Mouse (Mus musculus) neural tube, embryonic 15.5 days (tissue): ENCODE measurements around the gene F11. TPM values are rescaled to one million over a fixed set of nuclear protein-coding genes. Genes with fewer than 3 reads are reported as not detected.

Source experiments
- ATAC-seq: fragments of 200-750 bp; cut with Nextera tagmentation; 2 replicates; pipeline ENCODE4 v1.8.0; 2017; ENCODE audit warnings: mild to moderate bottlenecking, moderate TSS enrichment, moderate library complexity; ENCODE audit not compliant: low FRiP score
- H3K27ac ChIP-seq: fragments of 300-500 bp; sonication (generic); replicated peaks from 2 replicates; pipeline ENCODE4 v1.5.1; 2015; ENCODE audit warnings: mild to moderate bottlenecking, inconsistent platforms
- H3K27me3 ChIP-seq: fragments of 300-500 bp; sonication (generic); replicated peaks from 2 replicates; pipeline ENCODE4 v1.6.1; 2015; ENCODE audit warnings: inconsistent platforms
- H3K36me3 ChIP-seq: fragments of 300-500 bp; sonication (generic); 2 replicates; pipeline ENCODE4 v1.6.1; 2015; ENCODE audit warnings: inconsistent platforms
- H3K4me1 ChIP-seq: fragments of 300-500 bp; sonication (generic); 2 replicates; pipeline ENCODE4 v1.6.1; 2015; ENCODE audit warnings: inconsistent platforms
- H3K4me2 ChIP-seq: fragments of 300-500 bp; sonication (generic); 2 replicates; pipeline ENCODE4 v1.6.1; 2015; ENCODE audit warnings: inconsistent platforms, mild to moderate bottlenecking, moderate library complexity
- H3K4me3 ChIP-seq: fragments of 300-500 bp; sonication (generic); replicated peaks from 2 replicates; pipeline ENCODE4 v1.5.1; 2015; ENCODE audit warnings: mild to moderate bottlenecking, inconsistent platforms
- H3K9ac ChIP-seq: fragments of 300-500 bp; sonication (generic); replicated peaks from 2 replicates; pipeline ENCODE4 v1.6.1; 2015; ENCODE audit warnings: mild to moderate bottlenecking, inconsistent platforms
- H3K9me3 ChIP-seq: fragments of 300-500 bp; sonication (generic); replicated peaks from 2 replicates; pipeline ENCODE4 v1.6.1; 2016; ENCODE audit warnings: inconsistent platforms
- WGBS: fragments of 180-500 bp; shearing (Covaris S2); methylation state at CpG from one replicate; pipeline ENCODE4 v1.1.7; 2015; ENCODE audit warnings: mixed read lengths; 5-methylcytosine and 5-hydroxymethylcytosine counted together
- polyA plus RNA-seq: library from polyadenylated mRNA; unstranded; fragments of >200 nt; fragmentation: Nextera tagmentation; extraction: Ambion mirVana; gene quantifications from 2 replicates; pipeline ENCODE4 v1.2.1, GENCODE M21; 2015

The F11 gene
- polyA plus RNA-seq, 1 experiment from 2014 or later, result not detected

DNA sequence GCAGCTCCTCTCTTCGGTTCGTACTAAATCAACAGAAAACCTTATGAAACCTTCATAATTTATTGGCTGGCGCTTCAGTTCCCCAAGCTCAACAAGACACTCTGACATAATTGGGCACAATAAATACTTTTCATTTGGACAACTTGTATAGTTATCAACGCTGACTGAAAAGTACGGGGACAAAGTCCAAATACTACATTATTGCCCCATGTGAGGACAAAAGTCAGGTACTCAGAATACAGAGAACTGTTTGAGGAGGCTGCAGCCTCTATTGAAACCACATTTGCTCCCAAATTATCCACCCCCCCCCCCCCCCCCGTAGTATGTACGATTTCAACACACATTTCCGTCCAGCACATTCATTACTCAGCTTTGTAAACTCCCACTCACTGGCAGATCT is 22.5 kb downstream of the F11 start:
- no peak overlapping the region for H3K4me2 ChIP-seq
- no peak for ATAC-seq
- H3K9ac ChIP-seq, result no peak overlapping the region
- H3K4me1 ChIP-seq, result peaks cover 10% of the 10 kb centered on the region
- whole genome bisulfite sequencing, result 90% methylated on average over 8 of the region's 8 CpGs
- H3K27ac ChIP-seq, result no peak overlapping the region
- no peaks in the 10 kb centered on the region for H3K27me3 ChIP-seq
- H3K4me3 ChIP-seq, result no peak overlapping the region
- H3K36me3 ChIP-seq, result no peaks in the 10 kb centered on the region
- H3K9me3 ChIP-seq, result no peaks in the 10 kb centered on the region

- Histone ChIP-seq H3K4me2 (no peak overlapping the region), H3K36me3 (no peaks in the 10 kb centered on the region), H3K4me3 (no peak overlapping the region), H3K4me1 (peaks cover 10% of the 10 kb centered on the region), H3K9me3 (no peaks in the 10 kb centered on the region), H3K27me3 (no peaks in the 10 kb centered on the region), H3K27ac (no peak overlapping the region), H3K9ac (no peak overlapping the region)
- 0 out of 2 replicates have a peak, but pooled peaks have one; percentile 23 for ATAC-seq
- WGBS, result 33% methylated on average over 3 of the region's 3 CpGs
Measured at GRCm38 (mm10) chr8:45238282-45238681, 23.5 kb downstream of the F11 start.

- 10% methylated on average over 14 of the region's 14 CpGs for WGBS
- no peak overlapping the region; the same call in 1 of the 2 replicates for H3K4me3 ChIP-seq
- H3K27ac ChIP-seq, result 0 out of 2 replicates have a peak overlapping the region, but pooled peaks have one; percentile 20
- no peaks in the 10 kb centered on the region for H3K36me3 ChIP-seq
- H3K27me3 ChIP-seq, result no peaks in the 10 kb centered on the region
- ATAC-seq, result peak; percentile 88
- H3K4me2 ChIP-seq, result peak overlapping the region; percentile 55
- no peaks in the 10 kb centered on the region for H3K9me3 ChIP-seq
- no peak overlapping the region; the same call in 1 of the 2 replicates for H3K9ac ChIP-seq
- peaks cover 10% of the 10 kb centered on the region for H3K4me1 ChIP-seq
Measured at GRCm38 (mm10) chr8:45236164-45236912, 25.5 kb downstream of the F11 start.

DNA sequence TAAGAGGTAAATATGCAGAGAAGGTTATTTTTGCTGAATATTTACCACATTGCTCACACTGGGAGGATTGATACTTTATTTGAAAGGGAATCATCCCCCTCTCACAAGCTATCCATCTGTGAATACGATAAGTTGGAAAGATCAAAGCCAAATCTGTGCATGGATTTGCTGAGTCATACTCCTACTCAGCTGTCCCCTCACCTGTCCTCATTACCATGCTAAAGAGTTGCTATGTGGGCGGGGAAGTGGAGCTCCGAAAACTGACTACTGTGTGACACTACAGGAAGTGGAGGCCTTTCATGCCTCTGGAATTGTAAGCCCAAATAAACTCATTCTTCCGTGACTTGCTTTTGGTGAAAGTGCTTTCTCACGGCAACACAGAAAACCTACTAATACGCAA is 26.6 kb downstream of the F11 start:
- 91% methylated on average over 6 of the region's 6 CpGs for WGBS
- Histone ChIP-seq H3K27me3 (no peaks in the 10 kb centered on the region), H3K4me2 (no peak overlapping the region), H3K36me3 (no peaks in the 10 kb centered on the region), H3K4me3 (no peak overlapping the region), H3K9ac (no peak overlapping the region), H3K27ac (no peak overlapping the region), H3K9me3 (no peaks in the 10 kb centered on the region), H3K4me1 (peaks cover 10% of the 10 kb centered on the region)
- ATAC-seq, result no peak

GRCm38 (mm10) chr8:45233256-45233655 is 28.6 kb downstream of the F11 start:
- Histone ChIP-seq H3K9ac (no peak overlapping the region), H3K9me3 (no peaks in the 10 kb centered on the region), H3K4me1 (peaks cover 10% of the 10 kb centered on the region), H3K27ac (no peak overlapping the region), H3K4me2 (no peak overlapping the region), H3K27me3 (no peaks in the 10 kb centered on the region), H3K4me3 (no peak overlapping the region), H3K36me3 (no peaks in the 10 kb centered on the region)
- no peak for ATAC-seq
- WGBS, result 55% methylated on average over 3 of the region's 3 CpGs

DNA sequence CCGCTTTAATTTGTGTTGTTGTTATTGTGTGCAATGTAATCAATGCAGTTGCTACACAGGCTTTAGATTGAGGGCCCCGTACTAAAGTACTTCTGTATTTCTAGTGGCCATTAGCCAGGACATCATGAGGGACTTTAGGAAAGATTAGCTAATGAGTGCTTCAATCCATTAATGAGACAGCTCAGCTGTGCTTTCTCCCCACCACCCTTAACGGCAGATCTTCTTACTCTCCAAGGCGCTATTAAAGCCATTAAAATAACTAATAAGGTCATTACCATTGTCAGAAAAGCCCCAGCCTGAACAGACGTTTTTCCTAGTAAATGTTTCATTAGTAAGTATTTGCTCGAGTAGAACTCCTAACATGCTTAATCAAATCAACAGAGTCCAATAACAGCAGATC is 59.4 kb downstream of the F11 start:
- ATAC-seq, result peak; percentile 57; the same call in 1 of the 2 replicates
- H3K9ac ChIP-seq, result no peak overlapping the region
- H3K4me1 ChIP-seq, result 0 out of 2 replicates have a peak, but pooled peaks cover 5% of the 10 kb centered on the region
- no peaks in the 10 kb centered on the region for H3K27me3 ChIP-seq
- no peak overlapping the region for H3K27ac ChIP-seq
- WGBS, result 33% methylated on average over 6 of the region's 6 CpGs
- no peak overlapping the region for H3K4me2 ChIP-seq
- H3K9me3 ChIP-seq, result no peaks in the 10 kb centered on the region
- no peaks in the 10 kb centered on the region for H3K36me3 ChIP-seq
- H3K4me3 ChIP-seq, result no peak overlapping the region

DNA sequence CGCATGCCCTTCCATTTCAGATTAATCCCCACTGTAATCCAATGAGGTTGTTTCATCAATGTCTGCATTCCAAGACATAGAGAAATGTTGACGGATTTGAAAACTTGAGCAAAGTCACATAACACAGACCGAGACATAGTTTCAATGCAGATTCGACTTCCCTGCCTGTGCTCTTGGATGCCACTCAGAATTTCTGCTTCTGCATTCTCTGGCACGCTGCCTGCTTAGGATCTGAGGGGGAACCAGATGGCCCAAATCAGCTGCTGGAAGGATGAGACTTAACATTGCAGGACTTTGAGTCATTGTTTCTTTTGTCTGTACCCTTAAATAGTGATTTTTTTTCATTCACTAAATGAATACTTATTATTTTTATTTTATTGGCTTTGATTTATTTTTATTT is 60.2 kb downstream of the F11 start:
- H3K27me3 ChIP-seq, result no peaks in the 10 kb centered on the region
- no peak overlapping the region for H3K4me2 ChIP-seq
- H3K27ac ChIP-seq, result no peak overlapping the region
- WGBS, result 69% methylated on average over 5 of the region's 5 CpGs
- ATAC-seq, result no peak
- H3K4me1 ChIP-seq, result 0 out of 2 replicates have a peak, but pooled peaks cover 5% of the 10 kb centered on the region
- H3K4me3 ChIP-seq, result no peak overlapping the region
- no peaks in the 10 kb centered on the region for H3K36me3 ChIP-seq
- no peak overlapping the region for H3K9ac ChIP-seq
- H3K9me3 ChIP-seq, result no peaks in the 10 kb centered on the region

DNA sequence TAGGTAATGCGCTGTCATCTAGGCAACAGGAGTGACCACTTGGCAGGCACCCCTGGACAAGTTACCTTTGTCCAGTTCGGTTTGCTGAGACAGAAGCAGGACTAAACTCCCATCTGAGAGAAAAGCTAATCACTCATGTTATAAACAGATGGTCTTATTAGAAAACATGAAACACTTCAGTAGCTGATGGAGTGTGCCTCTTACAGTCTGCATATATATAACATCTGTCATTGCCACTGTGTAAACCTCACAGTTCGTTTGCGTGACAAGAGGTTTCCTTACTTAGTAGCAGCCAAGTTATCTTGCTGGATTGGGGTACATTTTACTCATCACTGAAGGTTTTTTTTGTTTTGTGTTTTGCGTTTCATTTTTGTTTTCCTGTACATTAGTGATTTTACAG is 64.5 kb downstream of the F11 start:
- Histone ChIP-seq H3K4me3 (no peak overlapping the region), H3K4me2 (no peak overlapping the region), H3K27me3 (no peaks in the 10 kb centered on the region), H3K27ac (no peak overlapping the region), H3K9me3 (no peaks in the 10 kb centered on the region), H3K4me1 (0 out of 2 replicates have a peak, but pooled peaks cover 3% of the 10 kb centered on the region), H3K9ac (no peak overlapping the region), H3K36me3 (no peaks in the 10 kb centered on the region)
- ATAC-seq, result no peak
- 78% methylated on average over 5 of the region's 5 CpGs for WGBS

- ATAC-seq, result no peak
- Histone ChIP-seq H3K27me3 (no peaks in the 10 kb centered on the region), H3K4me1 (no peaks in the 10 kb centered on the region), H3K4me2 (0 out of 2 replicates have a peak overlapping the region, but pooled peaks have one; percentile 11), H3K9me3 (no peaks in the 10 kb centered on the region), H3K4me3 (no peak overlapping the region), H3K36me3 (no peaks in the 10 kb centered on the region), H3K9ac (no peak overlapping the region), H3K27ac (no peak overlapping the region)
- WGBS, result 61% methylated on average over 8 of the region's 8 CpGs
Measured at GRCm38 (mm10) chr8:45195954-45196526, 65.8 kb downstream of the F11 start.

Other genes starting within 250 kb of the F11 start
- 0.33 and 0.55 TPM in 2 replicates for gene Mtnr1a, start 192.9 kb downstream of the F11 start, polyA plus RNA-seq
- 0.09 TPM in 1 of 2 replicates, not detected in the other for gene Klkb1, start 32.8 kb upstream of the F11 start, polyA plus RNA-seq
- 0.11 TPM in 1 of 2 replicates, not detected in the other for gene Gm45753, start 46.4 kb upstream of the F11 start, polyA plus RNA-seq
- 1.5 and 1.8 TPM in 2 replicates for gene Cyp4v3, start 71.2 kb upstream of the F11 start, polyA plus RNA-seq
- gene Fam149a, start 120.3 kb upstream of the F11 start, polyA plus RNA-seq, result 11.7 and 13.3 TPM in 2 replicates
- gene Tlr3, start 149.0 kb upstream of the F11 start, polyA plus RNA-seq, result 0.84 and 1.5 TPM in 2 replicates
- gene Sorbs2, start 245.8 kb upstream of the F11 start, polyA plus RNA-seq, result 43.4 and 48.8 TPM in 2 replicates